Mouse (Mus musculus): ENCODE measurements around the gene Hist1h2bn.

Gene Hist1h2bn

GRCm38 (mm10) chr13:21753524-21754285 lies at the start of gene Hist1h2bn, which contains the start of gene Hist1h2ak:
TSS of gene Hist1h2bn (plus strand) at chr13:21754123.
TSS of gene Hist1h2ak (minus strand) at chr13:21753827.
- DNase-seq (ENCODE audit: low read depth, low spot score) = peak; percentile 99

DNA sequence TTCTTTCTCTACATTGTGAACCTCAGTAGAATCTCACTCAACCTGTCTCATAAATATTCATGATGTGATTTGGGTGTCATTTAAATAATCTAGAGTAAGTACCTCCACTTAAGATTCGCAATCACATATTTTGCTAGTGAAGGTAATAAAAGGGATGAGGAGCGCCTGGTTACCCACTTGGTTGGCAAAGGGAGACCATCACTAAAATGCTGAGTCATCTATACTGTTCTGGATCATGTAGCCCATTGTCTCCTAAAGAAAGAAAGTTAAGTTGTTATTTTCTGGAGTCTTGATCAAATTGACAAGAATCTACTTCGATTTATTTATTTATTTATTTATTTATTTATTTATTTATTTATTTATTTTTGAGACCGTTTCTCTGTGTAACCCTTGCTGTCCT lies 47.3 kb upstream of the Hist1h2bn start:
- no peak for DNase-seq (ENCODE audit: low read depth, low spot score)

- peak; percentile 90 for DNase-seq (ENCODE audit: low read depth, low spot score)
Observed at GRCm38 (mm10) chr13:21710031-21710711, 43.8 kb upstream of the Hist1h2bn start.

DNA sequence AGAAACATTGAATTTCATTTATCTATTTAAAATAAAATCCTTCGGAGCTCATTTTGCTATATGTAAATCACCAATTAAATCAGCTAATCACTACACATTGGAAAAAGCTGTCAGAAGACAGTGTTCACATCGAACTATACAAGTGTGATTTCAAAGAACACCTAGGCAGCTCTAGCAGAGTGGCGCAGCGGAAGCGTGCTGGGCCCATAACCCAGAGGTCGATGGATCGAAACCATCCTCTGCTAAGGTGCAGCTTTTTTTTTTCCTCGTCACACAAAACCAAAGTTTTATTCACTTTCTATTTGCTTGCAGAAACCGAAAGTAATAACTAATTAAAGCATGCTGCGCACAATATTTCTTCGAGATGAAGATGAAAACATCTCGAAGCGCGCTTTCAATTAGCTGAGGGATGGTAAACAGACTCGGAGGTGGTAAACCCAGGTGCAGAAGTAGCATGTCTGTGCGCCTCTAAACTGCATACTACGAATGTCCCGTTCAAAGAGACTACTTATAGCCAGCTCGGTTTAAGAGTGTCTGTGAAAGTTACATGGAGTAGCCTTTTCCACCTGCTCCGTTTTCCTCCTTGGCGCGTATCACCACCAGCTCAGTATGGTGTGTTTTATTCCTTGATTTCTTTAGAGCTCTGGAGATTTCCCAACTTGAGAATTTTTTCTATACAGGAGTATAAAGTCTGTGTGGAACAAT lies 43.0 kb upstream of the Hist1h2bn start:
- DNase-seq (ENCODE audit: low read depth, low spot score) = peak; percentile 68

GRCm38 (mm10) chr13:21711698-21712097 lies 42.2 kb upstream of the Hist1h2bn start:
- no peak for DNase-seq (ENCODE audit: low read depth, low spot score)

GRCm38 (mm10) chr13:21714725-21715124 lies 39.2 kb upstream of the Hist1h2bn start:
- peak; percentile 76 for DNase-seq (ENCODE audit: low read depth, low spot score)

GRCm38 (mm10) chr13:21715131-21715863 lies 38.6 kb upstream of the Hist1h2bn start:
- DNase-seq (ENCODE audit: low read depth, low spot score) = peak; percentile 73

DNA sequence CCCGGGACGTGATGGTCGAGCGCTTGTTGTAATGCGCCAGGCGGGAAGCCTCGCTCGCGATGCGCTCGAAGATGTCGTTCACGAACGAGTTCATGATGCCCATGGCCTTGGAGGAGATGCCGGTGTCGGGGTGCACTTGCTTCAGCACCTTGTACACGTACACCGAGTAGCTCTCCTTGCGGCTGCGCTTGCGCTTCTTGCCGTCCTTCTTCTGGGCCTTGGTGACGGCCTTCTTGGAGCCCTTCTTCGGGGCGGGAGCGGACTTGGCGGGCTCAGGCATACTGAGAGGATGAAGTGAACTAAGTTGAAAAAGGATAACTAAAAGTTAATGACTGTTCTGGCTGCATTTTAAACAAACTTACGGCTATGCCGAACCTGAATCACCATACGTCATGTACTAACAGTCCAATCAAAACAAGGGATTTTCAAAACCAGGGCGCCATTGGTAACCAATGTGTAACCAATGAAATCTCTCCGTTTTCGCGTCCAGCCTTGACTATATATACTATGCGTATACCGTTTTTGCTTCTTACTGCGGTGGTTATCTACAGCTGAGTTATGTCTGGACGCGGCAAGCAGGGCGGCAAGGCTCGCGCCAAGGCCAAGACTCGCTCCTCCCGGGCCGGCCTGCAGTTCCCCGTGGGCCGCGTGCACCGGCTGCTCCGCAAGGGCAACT lies 37.9 kb upstream of the Hist1h2bn start, which contains the start of the genes Hist1h2bl and Hist1h2ai:
Gene Hist1h2bl (minus strand): TSS at position 280 of the 676 bp plus-strand sequence.
Gene Hist1h2ai (plus strand): TSS at position 559 of the 676 bp plus-strand sequence.
- peak; percentile 98 for DNase-seq (ENCODE audit: low read depth, low spot score)

DNA sequence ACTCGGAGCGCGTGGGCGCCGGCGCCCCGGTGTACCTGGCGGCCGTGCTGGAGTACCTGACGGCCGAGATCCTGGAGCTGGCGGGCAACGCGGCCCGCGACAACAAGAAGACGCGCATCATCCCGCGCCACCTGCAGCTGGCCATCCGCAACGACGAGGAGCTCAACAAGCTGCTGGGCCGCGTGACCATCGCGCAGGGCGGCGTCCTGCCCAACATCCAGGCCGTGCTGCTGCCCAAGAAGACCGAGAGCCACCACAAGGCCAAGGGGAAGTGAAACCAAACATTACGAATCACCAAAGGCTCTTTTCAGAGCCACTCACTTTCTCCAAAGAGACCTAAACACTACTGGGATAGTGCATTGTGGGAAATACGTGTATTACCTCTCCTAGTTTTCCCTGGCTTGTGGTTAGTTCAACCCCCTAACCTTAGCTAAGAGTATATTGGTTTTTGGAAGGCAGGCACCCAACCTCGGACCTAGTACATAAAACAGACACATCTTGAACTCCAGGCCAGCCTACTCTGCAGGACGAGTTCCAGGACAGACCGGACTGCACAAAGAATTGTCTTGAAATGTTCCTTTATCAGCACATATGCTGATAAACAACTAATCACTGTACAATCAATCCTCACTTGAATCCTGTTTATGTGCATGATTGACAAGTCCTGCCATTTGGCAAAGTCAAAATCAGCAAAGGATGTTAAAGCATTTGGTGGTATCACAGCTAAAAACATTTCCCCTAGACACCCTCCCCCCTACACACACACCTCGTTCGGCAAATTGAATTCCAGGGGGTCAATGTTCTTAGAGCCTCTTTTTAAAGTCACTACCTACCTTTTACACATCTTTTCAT lies 37.2 kb upstream of the Hist1h2bn start:
- DNase-seq (ENCODE audit: low read depth, low spot score) = peak; percentile 84

GRCm38 (mm10) chr13:21717397-21718357 lies 36.2 kb upstream of the Hist1h2bn start, which contains the start of gene Hist1h3h:
TSS of gene Hist1h3h (plus strand) at chr13:21717659.
- peak; percentile 96 for DNase-seq (ENCODE audit: low read depth, low spot score)

DNA sequence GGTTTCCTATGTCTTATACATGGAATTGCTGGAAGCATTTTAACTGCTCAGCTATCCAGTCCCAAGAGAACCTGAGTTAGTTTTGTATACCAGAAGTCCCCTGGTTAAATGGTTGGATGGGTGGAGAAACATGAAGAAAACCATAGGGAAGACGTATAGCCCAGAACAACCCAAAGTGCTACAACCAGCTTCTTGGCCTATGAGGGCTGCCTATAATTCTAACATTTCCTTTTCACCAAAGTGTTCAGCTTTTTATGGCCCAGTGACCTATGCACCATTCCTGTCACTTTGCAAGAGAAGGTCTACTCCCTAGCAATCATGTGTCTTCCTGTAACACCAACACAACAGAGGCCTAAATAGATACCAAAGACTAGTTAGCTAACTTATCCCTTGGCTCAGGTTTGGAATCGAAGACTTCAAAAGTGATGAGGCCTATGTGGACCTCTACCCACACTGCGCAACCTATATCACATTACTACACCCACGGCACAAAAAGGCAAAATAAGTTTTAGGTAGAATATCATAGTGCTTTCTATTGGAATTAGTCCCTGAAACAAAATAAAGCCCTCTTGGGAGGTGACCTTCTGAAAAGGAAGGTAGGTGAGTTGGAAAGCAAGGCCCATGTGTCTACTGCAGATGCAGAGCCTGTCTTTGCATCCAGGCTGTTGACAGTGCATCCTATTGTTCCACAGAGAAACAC lies 35.4 kb upstream of the Hist1h2bn start:
- peak; percentile 72 for DNase-seq (ENCODE audit: low read depth, low spot score)

DNA sequence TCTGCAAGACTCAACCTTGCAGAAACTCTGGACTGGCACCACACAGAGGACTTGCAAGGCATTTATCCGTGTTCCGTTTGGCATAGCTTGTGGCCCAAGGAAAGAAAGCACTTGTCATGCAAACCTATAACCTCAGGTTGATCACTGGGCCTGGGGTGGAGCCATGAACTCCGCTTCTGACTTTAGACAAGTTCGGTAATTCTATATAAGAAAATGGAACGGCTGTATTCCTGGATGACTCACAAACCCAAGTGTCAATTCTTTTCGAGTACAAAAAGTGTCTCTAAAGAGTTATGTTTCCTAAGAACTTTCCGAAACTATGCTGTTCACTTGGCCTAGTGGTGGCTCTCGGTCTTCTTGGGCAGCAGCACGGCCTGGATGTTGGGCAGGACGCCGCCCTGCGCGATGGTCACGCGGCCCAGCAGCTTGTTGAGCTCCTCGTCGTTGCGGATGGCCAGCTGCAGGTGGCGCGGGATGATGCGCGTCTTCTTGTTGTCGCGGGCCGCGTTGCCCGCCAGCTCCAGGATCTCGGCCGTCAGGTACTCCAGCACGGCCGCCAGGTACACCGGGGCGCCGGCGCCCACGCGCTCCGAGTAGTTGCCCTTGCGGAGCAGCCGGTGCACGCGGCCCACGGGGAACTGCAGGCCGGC lies 32.7 kb upstream of the Hist1h2bn start:
- peak; percentile 72 for DNase-seq (ENCODE audit: low read depth, low spot score)

DNA sequence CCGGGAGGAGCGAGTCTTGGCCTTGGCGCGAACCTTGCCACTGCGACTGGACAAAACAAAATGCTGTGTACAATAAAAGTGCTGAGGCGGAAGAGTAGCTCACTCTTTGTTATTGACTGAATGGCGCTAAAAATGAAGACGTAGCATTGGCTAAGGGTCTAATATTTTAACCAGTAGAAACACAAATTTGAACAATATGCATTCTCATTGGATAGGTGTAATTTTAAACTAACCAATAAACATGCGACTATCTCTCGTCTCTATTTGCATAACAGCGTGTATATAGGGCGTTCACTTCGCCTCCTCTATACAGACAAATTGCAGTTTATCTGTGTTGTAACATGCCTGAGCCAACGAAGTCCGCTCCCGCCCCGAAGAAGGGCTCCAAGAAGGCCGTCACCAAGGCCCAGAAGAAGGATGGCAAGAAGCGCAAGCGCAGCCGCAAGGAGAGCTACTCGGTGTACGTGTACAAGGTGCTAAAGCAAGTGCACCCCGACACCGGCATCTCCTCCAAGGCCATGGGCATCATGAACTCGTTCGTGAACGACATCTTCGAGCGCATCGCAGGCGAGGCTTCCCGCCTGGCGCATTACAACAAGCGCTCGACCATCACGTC lies 32.1 kb upstream of the Hist1h2bn start, which contains the start of gene Hist1h2bm:
Gene Hist1h2bm (plus strand): TSS at position 288 of the 616 bp plus-strand sequence.
- DNase-seq (ENCODE audit: low read depth, low spot score) = peak; percentile 97

DNA sequence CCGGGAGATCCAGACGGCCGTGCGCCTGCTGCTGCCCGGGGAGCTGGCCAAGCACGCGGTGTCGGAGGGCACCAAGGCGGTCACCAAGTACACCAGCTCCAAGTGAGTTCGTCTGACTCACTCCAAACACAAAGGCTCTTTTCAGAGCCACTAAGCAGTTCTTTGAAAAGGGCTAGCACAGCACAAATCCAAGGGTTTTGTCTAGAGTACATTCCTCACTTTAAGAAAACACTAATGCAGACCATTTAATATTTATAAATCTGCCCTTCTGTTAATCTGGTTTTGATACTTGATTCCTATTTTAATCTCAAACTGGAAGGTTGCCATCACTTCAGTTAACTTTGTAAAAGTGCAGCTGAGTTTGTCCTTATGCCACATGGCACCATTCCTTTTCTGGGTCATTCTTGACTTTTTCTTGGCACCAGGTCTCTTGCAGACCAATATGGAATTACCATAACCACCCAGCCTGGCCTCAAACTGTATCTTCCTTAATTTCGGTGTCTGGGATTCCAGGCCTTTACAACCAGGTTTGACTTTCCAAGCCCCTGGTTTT lies 31.5 kb upstream of the Hist1h2bn start:
- peak; percentile 54 for DNase-seq (ENCODE audit: low read depth, low spot score)

GRCm38 (mm10) chr13:21722993-21723836 lies 30.7 kb upstream of the Hist1h2bn start:
- DNase-seq (ENCODE audit: low read depth, low spot score) = no peak
